Mouse (Mus musculus) heart, embryonic 13.5 days (tissue): ENCODE data around the gene Rnase4. TPM values are rescaled to one million over a fixed set of nuclear protein-coding genes. Genes with fewer than 3 reads are reported as not detected.

Experiments used
- ATAC-seq: fragments of 200-750 bp; cut with Nextera tagmentation; 2 replicates; pipeline ENCODE4 v1.8.0; 2017; ENCODE audit warnings: moderate TSS enrichment; ENCODE audit not compliant: insufficient number of reproducible peaks, low FRiP score, low TSS enrichment; ENCODE audit errors: extremely low read depth
- H3K27ac ChIP-seq: fragments of 300-500 bp; sonication (generic); replicated peaks from 2 replicates; pipeline ENCODE4 v1.5.1; 2015; ENCODE audit warnings: moderate library complexity, mild to moderate bottlenecking, inconsistent platforms
- H3K27me3 ChIP-seq: fragments of 300-500 bp; sonication (generic); replicated peaks from 2 replicates; pipeline ENCODE4 v1.6.1; 2015; ENCODE audit warnings: mild to moderate bottlenecking, inconsistent platforms
- H3K36me3 ChIP-seq: fragments of 300-500 bp; sonication (generic); 2 replicates; pipeline ENCODE4 v1.6.1; 2015; ENCODE audit warnings: mild to moderate bottlenecking, inconsistent platforms
- H3K4me1 ChIP-seq: fragments of 300-500 bp; sonication (generic); 2 replicates; pipeline ENCODE4 v1.6.1; 2015; ENCODE audit warnings: inconsistent platforms
- H3K4me2 ChIP-seq: fragments of 300-500 bp; sonication (generic); 2 replicates; pipeline ENCODE4 v1.6.1; 2015; ENCODE audit warnings: inconsistent platforms, mild to moderate bottlenecking, moderate library complexity
- H3K4me3 ChIP-seq: fragments of 300-500 bp; sonication (generic); 2 replicates; pipeline ENCODE4 v1.5.1; 2015; ENCODE audit warnings: moderate library complexity, mild to moderate bottlenecking, inconsistent platforms
- H3K9ac ChIP-seq: fragments of 300-500 bp; sonication (generic); 2 replicates; pipeline ENCODE4 v1.6.1; 2015; ENCODE audit warnings: inconsistent platforms, mild to moderate bottlenecking, moderate library complexity
- H3K9me3 ChIP-seq: fragments of 300-500 bp; sonication (generic); 2 replicates; pipeline ENCODE4 v1.6.1; 2016; ENCODE audit warnings: inconsistent platforms
- WGBS: fragments of 180-500 bp; shearing (Covaris S2); methylation state at CpG from one replicate; pipeline ENCODE4 v1.1.7; 2015; ENCODE audit warnings: mixed read lengths; 5-methylcytosine and 5-hydroxymethylcytosine counted together
- polyA plus RNA-seq: library from polyadenylated mRNA; unstranded; fragments of >200 nt; fragmentation: Nextera tagmentation; extraction: Ambion mirVana; gene quantifications from 2 replicates; pipeline ENCODE4 v1.2.1, GENCODE M21; 2015

Gene Rnase4
- polyA plus RNA-seq: 20.5 and 21.4 TPM in 2 replicates

- Histone ChIP-seq H3K9ac (peak within 1 kb of the TSS; percentile 89), H3K4me2 (peak within 1 kb of the TSS; percentile 80), H3K27ac (peak within 1 kb of the TSS; percentile 93), H3K4me1 (peaks cover 12% of the 10 kb centered on the region), H3K9me3 (no peaks in the 10 kb centered on the region), H3K36me3 (no peaks in the 10 kb centered on the region), H3K4me3 (peak within 1 kb of the TSS; percentile 79), H3K27me3 (no peaks in the 10 kb centered on the region)
- WGBS: 8% methylated on average over 33 of the region's 33 CpGs
- ATAC-seq: no peak
Measured at GRCm38 (mm10) chr14:51090921-51091900, at the start of gene Rnase4, which contains the start of gene Ang. Gene Rnase4 (plus strand): TSS chr14:51091077. Gene Ang (plus strand): TSS chr14:51091150.

DNA sequence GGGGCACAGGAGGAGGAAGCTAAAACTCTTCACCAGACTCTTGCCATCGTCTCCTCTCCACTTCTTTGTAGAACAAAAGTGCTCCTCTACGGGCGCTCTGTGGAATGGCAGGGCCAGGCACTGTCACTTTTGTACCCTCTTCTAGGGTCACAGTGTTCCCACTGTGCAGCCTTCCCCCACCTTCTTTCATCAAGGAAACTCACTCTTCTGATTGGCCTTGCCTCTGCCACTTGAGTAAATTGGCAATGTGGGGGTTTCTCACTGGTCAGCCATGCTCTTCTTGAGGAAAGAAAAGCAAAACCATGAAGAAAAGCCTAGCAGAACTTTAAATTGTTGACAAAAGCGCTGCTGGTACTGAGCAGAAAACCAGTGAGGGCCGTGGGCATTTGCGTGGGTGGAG is 49.1 kb upstream of the Rnase4 start, which contains the start of gene Rnase9:
Gene Rnase9 (minus strand): TSS at position 101 of the 400 bp plus-strand sequence.
- Histone ChIP-seq H3K36me3 (no peaks in the 10 kb centered on the region), H3K9me3 (no peaks in the 10 kb centered on the region), H3K4me2 (no peak within 1 kb of the TSS), H3K4me1 (peaks cover 12% of the 10 kb centered on the region), H3K27ac (no peak within 1 kb of the TSS), H3K27me3 (no peaks in the 10 kb centered on the region), H3K9ac (no peak within 1 kb of the TSS), H3K4me3 (no peak within 1 kb of the TSS)
- 76% methylated on average over 6 of the region's 6 CpGs for WGBS
- ATAC-seq: no peak

DNA sequence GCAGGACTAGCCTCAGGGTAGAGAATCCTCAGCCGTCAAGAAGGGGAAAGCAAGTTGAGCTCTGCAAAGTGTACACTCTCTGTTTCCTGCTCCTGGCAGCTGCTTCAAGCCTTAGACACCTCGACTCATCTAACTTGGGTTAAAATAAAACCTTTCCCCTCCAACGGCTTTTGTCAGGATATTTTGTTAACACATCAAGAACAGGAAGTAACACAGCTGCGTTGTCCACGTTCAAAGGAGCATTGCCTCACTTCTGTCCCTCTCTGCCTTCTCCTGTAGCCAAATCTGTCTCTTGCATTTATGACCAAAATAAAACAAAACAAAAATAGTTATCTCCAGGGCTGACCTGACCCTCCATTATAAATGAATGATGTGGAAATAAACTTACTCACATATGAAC is 43.0 kb upstream of the Rnase4 start:
- no peak for ATAC-seq
- Histone ChIP-seq H3K27me3 (no peaks in the 10 kb centered on the region), H3K4me3 (no peak overlapping the region), H3K4me1 (peaks cover 14% of the 10 kb centered on the region), H3K9me3 (no peaks in the 10 kb centered on the region), H3K36me3 (no peaks in the 10 kb centered on the region), H3K27ac (no peak overlapping the region), H3K9ac (no peak overlapping the region), H3K4me2 (no peak overlapping the region)
- 37% methylated on average over 5 of the region's 5 CpGs for WGBS

DNA sequence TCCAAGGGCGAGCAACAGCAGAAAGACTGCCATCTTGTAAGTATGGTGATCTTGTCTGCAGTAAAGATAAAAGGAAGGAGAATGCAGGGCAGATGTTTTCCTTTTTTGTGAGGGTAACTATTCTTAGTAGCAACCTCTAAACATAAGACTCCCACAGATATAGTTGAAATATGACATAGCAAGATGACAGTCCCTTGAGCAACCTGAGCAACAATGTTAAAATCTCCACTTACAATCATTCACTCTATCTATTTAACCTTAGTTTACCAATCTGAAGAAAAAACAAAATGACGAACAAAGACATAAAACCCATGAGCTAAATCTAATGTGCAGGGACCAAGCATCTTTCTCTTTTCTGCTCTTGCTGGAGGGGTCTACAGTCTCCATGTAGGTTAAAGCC is 40.8 kb upstream of the Rnase4 start, which contains the start of gene Rnase11:
Gene Rnase11 (minus strand): TSS at position 101 of the 400 bp plus-strand sequence.
- H3K27me3 ChIP-seq: no peaks in the 10 kb centered on the region
- no peaks in the 10 kb centered on the region for H3K36me3 ChIP-seq
- no peak within 1 kb of the TSS for H3K9ac ChIP-seq
- H3K27ac ChIP-seq: no peak within 1 kb of the TSS
- 67% methylated on average over 2 of the region's 2 CpGs for WGBS
- peaks cover 25% of the 10 kb centered on the region for H3K4me1 ChIP-seq
- no peak within 1 kb of the TSS for H3K4me3 ChIP-seq
- H3K9me3 ChIP-seq: no peaks in the 10 kb centered on the region
- H3K4me2 ChIP-seq: no peak within 1 kb of the TSS
- no peak for ATAC-seq

GRCm38 (mm10) chr14:51051941-51052340 is 38.9 kb upstream of the Rnase4 start:
- H3K27ac ChIP-seq: no peak overlapping the region
- no peak overlapping the region for H3K4me2 ChIP-seq
- WGBS: 51% methylated on average over 5 of the region's 5 CpGs
- H3K9ac ChIP-seq: no peak overlapping the region
- ATAC-seq: no peak
- no peak overlapping the region for H3K4me3 ChIP-seq
- no peaks in the 10 kb centered on the region for H3K27me3 ChIP-seq
- no peaks in the 10 kb centered on the region for H3K36me3 ChIP-seq
- H3K4me1 ChIP-seq: peaks cover 25% of the 10 kb centered on the region
- no peaks in the 10 kb centered on the region for H3K9me3 ChIP-seq

GRCm38 (mm10) chr14:51053176-51053575 is 37.7 kb upstream of the Rnase4 start:
- Histone ChIP-seq H3K36me3 (no peaks in the 10 kb centered on the region), H3K9me3 (no peaks in the 10 kb centered on the region), H3K27ac (no peak overlapping the region), H3K4me2 (no peak overlapping the region), H3K4me1 (peaks cover 32% of the 10 kb centered on the region), H3K9ac (no peak overlapping the region), H3K27me3 (no peaks in the 10 kb centered on the region), H3K4me3 (no peak overlapping the region)
- no peak for ATAC-seq
- WGBS: 74% methylated on average over 5 of the region's 5 CpGs

DNA sequence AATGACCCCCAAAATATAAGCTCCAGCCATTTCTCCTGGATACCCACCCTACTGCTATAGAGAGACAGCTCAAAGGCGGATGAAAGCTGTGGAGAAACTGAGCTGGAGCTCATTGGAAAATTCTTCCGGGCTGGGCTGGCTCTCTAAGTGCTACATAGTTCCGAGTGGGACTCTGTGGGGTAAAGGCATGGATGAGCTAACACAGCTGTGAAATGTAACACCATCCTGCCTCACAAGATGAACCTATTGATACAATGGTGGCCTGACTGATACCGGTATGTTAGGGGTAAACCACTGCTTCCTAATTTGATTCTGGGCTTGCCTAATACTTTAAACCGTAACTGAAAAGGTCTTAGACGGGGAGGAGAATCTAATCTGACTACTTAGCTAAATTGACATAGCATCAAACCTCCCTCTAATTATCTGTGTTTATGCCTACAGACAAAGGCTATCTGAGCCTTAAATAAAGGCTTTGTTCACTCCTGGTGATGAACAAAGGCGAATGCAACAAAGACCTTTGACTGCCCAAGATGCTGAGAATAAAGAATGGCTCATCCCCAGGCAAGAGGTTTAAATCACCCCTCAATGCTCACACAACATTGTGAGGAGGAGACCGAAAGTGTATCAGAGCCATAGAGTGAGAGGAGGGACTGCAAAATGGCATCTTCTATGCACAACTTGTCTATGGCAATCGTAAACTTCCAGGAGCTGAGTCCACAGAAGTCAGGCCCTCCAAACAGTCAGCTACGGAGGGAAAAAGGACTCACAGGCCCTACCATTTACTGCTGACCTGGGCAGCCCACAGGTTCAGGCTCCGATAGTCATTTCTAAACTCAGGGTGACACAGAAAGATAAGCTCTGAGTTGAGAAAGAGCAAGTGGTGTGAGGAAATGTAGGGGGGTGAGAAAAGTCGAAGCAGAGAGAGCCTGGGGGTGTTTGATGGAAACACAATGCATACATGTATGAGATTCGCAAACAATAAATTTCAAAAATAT is 36.3 kb upstream of the Rnase4 start:
- Histone ChIP-seq H3K27ac (no peak overlapping the region), H3K4me3 (no peak overlapping the region), H3K9me3 (no peaks in the 10 kb centered on the region), H3K9ac (no peak overlapping the region), H3K27me3 (no peaks in the 10 kb centered on the region), H3K4me2 (0 out of 2 replicates have a peak overlapping the region, but pooled peaks have one; percentile 24), H3K36me3 (no peaks in the 10 kb centered on the region), H3K4me1 (peaks cover 32% of the 10 kb centered on the region)
- no peak for ATAC-seq
- 69% methylated on average over 13 of the region's 13 CpGs for WGBS

- Histone ChIP-seq H3K36me3 (no peaks in the 10 kb centered on the region), H3K9me3 (no peaks in the 10 kb centered on the region), H3K27me3 (no peaks in the 10 kb centered on the region), H3K4me3 (no peak within 1 kb of the TSS), H3K9ac (0 out of 2 replicates have a peak within 1 kb of the TSS, but pooled peaks have one; percentile 25), H3K27ac (peak within 1 kb of the TSS; percentile 71), H3K4me2 (peak within 1 kb of the TSS; percentile 44; the same call in 1 of the 2 replicates), H3K4me1 (peaks cover 18% of the 10 kb centered on the region)
- no peak for ATAC-seq
- 29% methylated on average over 9 of the region's 9 CpGs for WGBS
Measured at GRCm38 (mm10) chr14:51057401-51057831, 33.5 kb upstream of the Rnase4 start, which contains the start of gene Rnase12. Gene Rnase12 (minus strand): TSS chr14:51057661.

DNA sequence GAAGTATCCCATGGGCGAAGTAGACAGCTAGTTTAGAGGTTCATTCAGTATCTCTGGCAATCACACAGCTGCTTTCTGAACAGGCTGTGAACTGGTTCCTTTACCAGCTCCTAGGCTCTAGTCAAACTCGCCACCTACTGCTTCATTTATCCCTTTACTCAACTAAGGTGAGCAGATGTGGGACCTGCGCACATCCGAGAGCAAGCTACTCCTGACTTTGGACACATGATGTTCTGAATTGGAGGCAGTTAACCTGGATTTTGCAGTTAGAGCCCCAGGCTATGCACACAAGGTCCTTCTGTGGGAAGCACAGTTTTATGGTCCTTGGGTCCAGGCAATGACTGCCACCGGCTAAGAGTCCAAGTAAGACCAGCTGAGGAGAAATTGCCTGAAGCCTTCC is 30.1 kb upstream of the Rnase4 start:
- no peaks in the 10 kb centered on the region for H3K36me3 ChIP-seq
- H3K27me3 ChIP-seq: no peaks in the 10 kb centered on the region
- H3K4me3 ChIP-seq: no peak overlapping the region
- peaks cover 10% of the 10 kb centered on the region for H3K4me1 ChIP-seq
- H3K27ac ChIP-seq: no peak overlapping the region
- ATAC-seq: no peak
- no peak overlapping the region for H3K9ac ChIP-seq
- 86% methylated on average over 5 of the region's 5 CpGs for WGBS
- no peaks in the 10 kb centered on the region for H3K9me3 ChIP-seq
- H3K4me2 ChIP-seq: no peak overlapping the region

GRCm38 (mm10) chr14:51068956-51069355 is 21.9 kb upstream of the Rnase4 start:
- Histone ChIP-seq H3K4me3 (no peak overlapping the region), H3K27me3 (peaks cover 10% of the 10 kb centered on the region), H3K4me1 (0 out of 2 replicates have a peak, but pooled peaks cover 4% of the 10 kb centered on the region), H3K27ac (no peak overlapping the region), H3K9me3 (no peaks in the 10 kb centered on the region), H3K36me3 (no peaks in the 10 kb centered on the region), H3K4me2 (no peak overlapping the region), H3K9ac (no peak overlapping the region)
- 80% methylated on average over 5 of the region's 5 CpGs for WGBS
- ATAC-seq: no peak
